Comparison of ENCODE assay signal across 7 mouse cellular contexts in genomic region chr11:76672561-76673384, GRCm38 (mm10). TPM values are rescaled to one million over a fixed set of nuclear protein-coding genes. Genes with fewer than 3 reads are reported as not detected.
DNase-seq lines count a peak whose midpoint lies in the region; ATAC-seq and TF ChIP-seq lines count a peak whose summit lies in the region.

No protein-coding gene starts in this region.

- H3K27me3 ChIP-seq in testis, adult 2 months (ENCODE audit: control insufficient read depth, insufficient read depth, low read length) = no peaks in the 10 kb centered on the region
- peaks cover 51% of the 10 kb centered on the region for H3K27me3 ChIP-seq in embryonic facial prominence, embryonic 14.5 days (replicated peaks; ENCODE audit: control insufficient read depth, insufficient read depth, low read length)

- DNase-seq in testis, postnatal 10 days (ENCODE audit: low spot score) = no peak
- DNase-seq in embryonic facial prominence, embryonic 14.5 days (ENCODE audit: low spot score) = no peak
- DNase-seq in layer of hippocampus, adult 9-11 months = peak; percentile 54
- peak; percentile 56 for DNase-seq in neural tube, embryonic 10.5 days (ENCODE audit: extremely low spot score, low spot score)
- DNase-seq in urinary bladder, postnatal 10 days (ENCODE audit: low spot score) = no peak

- no peak overlapping the region for H3K27ac ChIP-seq in testis, adult 2 months (ENCODE audit: control insufficient read depth, insufficient read depth, low read depth, low read length)
- H3K27ac ChIP-seq in embryonic facial prominence, embryonic 14.5 days (replicated peaks; ENCODE audit: low read depth, low read length) = no peak overlapping the region

- peak overlapping the region; percentile 77 for H3K4me2 ChIP-seq in embryonic facial prominence, embryonic 14.5 days (ENCODE audit: low read depth, low read length)

- H3K9ac ChIP-seq in embryonic facial prominence, embryonic 14.5 days (ENCODE audit: low read depth, low read length) = peak overlapping the region; percentile 61

- TF ChIP-seq POLR2A in testis, adult 2 months (IDR thresholded peaks at IDR 0.05; ENCODE audit: control insufficient read depth, low read depth, low read length) = no peak

- WGBS in embryonic facial prominence, embryonic 14.5 days = 2% methylated on average over 44 of the region's 64 CpGs

- peak overlapping the region; percentile 56 for H3K4me3 ChIP-seq in testis, adult 2 months (ENCODE audit: control insufficient read depth, low read depth, low read length)
- H3K4me3 ChIP-seq in embryonic facial prominence, embryonic 14.5 days (ENCODE audit: low read depth, low read length) = peak overlapping the region; percentile 43

- no peaks in the 10 kb centered on the region for H3K9me3 ChIP-seq in embryonic facial prominence, embryonic 14.5 days (ENCODE audit: control insufficient read depth, low read length)

- no peaks in the 10 kb centered on the region for H3K36me3 ChIP-seq in testis, adult 2 months (ENCODE audit: control insufficient read depth, insufficient read depth, low read length)
- H3K36me3 ChIP-seq in embryonic facial prominence, embryonic 14.5 days (ENCODE audit: control insufficient read depth, insufficient read depth, low read length) = no peaks in the 10 kb centered on the region

- H3K4me1 ChIP-seq in testis, adult 2 months (ENCODE audit: control insufficient read depth, insufficient read depth, low read length) = peaks cover 6% of the 10 kb centered on the region
- H3K4me1 ChIP-seq in embryonic facial prominence, embryonic 14.5 days (ENCODE audit: control insufficient read depth, insufficient read depth, low read length) = peaks cover 12% of the 10 kb centered on the region; the same call in 1 of the 2 replicates

- ATAC-seq in embryonic facial prominence, embryonic 14.5 days (ENCODE audit: low read depth) = no peak
- no peak for ATAC-seq in CD4-positive, CD25-positive, alpha-beta regulatory T cell, adult 4 months

- TF ChIP-seq CTCF in testis, adult 2 months (IDR thresholded peaks at IDR 0.05; ENCODE audit: control insufficient read depth, insufficient read depth, insufficient replicate concordance, low read depth, low read length) = no peak

RNA-seq across cellular contexts. Expression of gene Bhlha9, which starts 0.5 kb away (rescaled TPM):
- 0.49 and 0.66 TPM in 2 replicates for polyA plus RNA-seq in testis, adult 2 months (2012; rRNA removed)
- 0.14 TPM in 1 of 2 replicates, not detected in the other for polyA plus RNA-seq in embryonic facial prominence, embryonic 14.5 days (2014; fragmentation: Nextera tagmentation; extraction: Ambion mirVana)
- polyA plus RNA-seq in CD4-positive, CD25-positive, alpha-beta regulatory T cell, adult 4 months (2017; shearing (Covaris generic)) = not detected

RNA-seq across cellular contexts. Expression of gene Trarg1, which starts 6.8 kb away (rescaled TPM):
- polyA plus RNA-seq in testis, adult 2 months (2012; rRNA removed) = 0.19 and 0.34 TPM in 2 replicates
- polyA plus RNA-seq in embryonic facial prominence, embryonic 14.5 days (2014; fragmentation: Nextera tagmentation; extraction: Ambion mirVana) = 2.5 and 3.9 TPM in 2 replicates
- polyA plus RNA-seq in CD4-positive, CD25-positive, alpha-beta regulatory T cell, adult 4 months (2017; shearing (Covaris generic)) = not detected

RNA-seq across cellular contexts. Expression of gene Abr, which starts 50.7 kb away (rescaled TPM):
- 6.6 and 7.9 TPM in 2 replicates for polyA plus RNA-seq in testis, adult 2 months (2012; rRNA removed)
- 35.3 and 41.4 TPM in 2 replicates for polyA plus RNA-seq in embryonic facial prominence, embryonic 14.5 days (2014; fragmentation: Nextera tagmentation; extraction: Ambion mirVana)
- 10 to 100 TPM; 14.5 to 14.6 TPM for polyA plus RNA-seq in CD4-positive, CD25-positive, alpha-beta regulatory T cell, adult 4 months (2017; shearing (Covaris generic))

Comparison
In these comparisons a context has a peak if more than half of its experiments do, and no peak if none do; other contexts are left out.
1. DNase-seq: peak in layer of hippocampus, adult 9-11 months (single experiment) and neural tube, embryonic 10.5 days (single experiment); none in testis, postnatal 10 days (single experiment), embryonic facial prominence, embryonic 14.5 days (single experiment) and urinary bladder, postnatal 10 days (single experiment).